Comparison of ENCODE assay signal across 8 mouse cellular contexts in genomic region chr6:117916737-117917426, GRCm38 (mm10). TPM values are rescaled to one million over a fixed set of nuclear protein-coding genes. Genes with fewer than 3 reads are reported as not detected.
DNase-seq lines count a peak whose midpoint lies in the region; ATAC-seq and TF ChIP-seq lines count a peak whose summit lies in the region.

No protein-coding gene starts in this region.

- H3K27me3 ChIP-seq in hindbrain, postnatal 0 days (ENCODE audit: insufficient read depth, low read length): no peaks in the 10 kb centered on the region
- no peaks in the 10 kb centered on the region for H3K27me3 ChIP-seq in limb, embryonic 10.5 days (ENCODE audit: low read depth, poor library complexity, severe bottlenecking)
- no peaks in the 10 kb centered on the region for H3K27me3 ChIP-seq in midbrain, embryonic 11.5 days (ENCODE audit: control insufficient read depth, insufficient read depth, low read length)

- no peaks in the 10 kb centered on the region; the same call in 1 of the 2 replicates for H3K4me1 ChIP-seq in cortical plate, adult 2 months (ENCODE audit: control insufficient read depth, insufficient read depth, low read length)
- H3K4me1 ChIP-seq in hindbrain, postnatal 0 days (ENCODE audit: insufficient read depth, low read length): peaks cover 4% of the 10 kb centered on the region; the same call in 1 of the 2 replicates
- peaks cover 35% of the 10 kb centered on the region for H3K4me1 ChIP-seq in limb, embryonic 10.5 days
- H3K4me1 ChIP-seq in midbrain, embryonic 11.5 days (ENCODE audit: control insufficient read depth, insufficient read depth, low read length): peaks cover 27% of the 10 kb centered on the region

- H3K4me3 ChIP-seq in cortical plate, adult 2 months (ENCODE audit: insufficient read depth, low read length): peak overlapping the region; percentile 84
- peak overlapping the region; percentile 62 for H3K4me3 ChIP-seq in hindbrain, postnatal 0 days (ENCODE audit: low read length)
- H3K4me3 ChIP-seq in limb, embryonic 10.5 days: peak overlapping the region; percentile 62
- peak overlapping the region; percentile 56 for H3K4me3 ChIP-seq in midbrain, embryonic 11.5 days (ENCODE audit: low read depth, low read length)

- H3K4me2 ChIP-seq in hindbrain, postnatal 0 days (ENCODE audit: low read depth, low read length): peak overlapping the region; percentile 82
- H3K4me2 ChIP-seq in midbrain, embryonic 11.5 days: peak overlapping the region; percentile 86

- H3K9me3 ChIP-seq in hindbrain, postnatal 0 days (ENCODE audit: low read length): no peaks in the 10 kb centered on the region
- no peaks in the 10 kb centered on the region for H3K9me3 ChIP-seq in limb, embryonic 10.5 days (replicated peaks)
- no peaks in the 10 kb centered on the region for H3K9me3 ChIP-seq in midbrain, embryonic 11.5 days (ENCODE audit: control insufficient read depth, low read length)

- peak overlapping the region; percentile 88 for H3K27ac ChIP-seq in cortical plate, adult 2 months (ENCODE audit: insufficient read depth, low read length)
- peak overlapping the region; percentile 79 for H3K27ac ChIP-seq in hindbrain, postnatal 0 days
- peak overlapping the region; percentile 96 for H3K27ac ChIP-seq in limb, embryonic 10.5 days
- H3K27ac ChIP-seq in midbrain, embryonic 11.5 days (ENCODE audit: low read depth, low read length): peak overlapping the region; percentile 63

- DNase-seq in adrenal gland, adult 18-20 months (ENCODE audit: low spot score in 2 of 2): peak; percentile 71 to 74
- peak; percentile 51 to 61 for DNase-seq in gastrocnemius, adult 8-10 months (ENCODE audit: low spot score in 2 of 2)
- DNase-seq in hindbrain, postnatal 0 days (ENCODE audit: low spot score): peak; percentile 73
- DNase-seq in limb, embryonic 10.5 days (ENCODE audit: low spot score): peak; percentile 91
- DNase-seq in midbrain, embryonic 11.5 days (ENCODE audit: low spot score, missing footprints): peak; percentile 98
- peak; percentile 56 for DNase-seq in right cerebral cortex, postnatal 4 days
- peak; percentile 76 to 79 for DNase-seq in urinary bladder, postnatal 4 days (ENCODE audit: low spot score in 2 of 2)

- H3K36me3 ChIP-seq in hindbrain, postnatal 0 days (ENCODE audit: insufficient read depth, low read length): no peaks in the 10 kb centered on the region
- peaks cover 39% of the 10 kb centered on the region for H3K36me3 ChIP-seq in limb, embryonic 10.5 days
- no peaks in the 10 kb centered on the region; the same call in 1 of the 2 replicates for H3K36me3 ChIP-seq in midbrain, embryonic 11.5 days (ENCODE audit: control insufficient read depth, insufficient read depth, low read length)

- H3K9ac ChIP-seq in hindbrain, postnatal 0 days (replicated peaks; ENCODE audit: low read length): peak overlapping the region; percentile 52
- peak overlapping the region; percentile 71 for H3K9ac ChIP-seq in midbrain, embryonic 11.5 days (ENCODE audit: low read length)

- TF ChIP-seq POLR2A in cortical plate, adult 2 months (IDR thresholded peaks at IDR 0.05; ENCODE audit: extremely low read depth, insufficient read depth, low read length): no peak

- under 1% methylated on average over 60 of the region's 62 CpGs for WGBS in hindbrain, postnatal 0 days
- under 1% methylated on average over 62 of the region's 62 CpGs for WGBS in limb, embryonic 10.5 days
- WGBS in midbrain, embryonic 11.5 days: under 1% methylated on average over 62 of the region's 62 CpGs

- no peak for TF ChIP-seq CTCF in cortical plate, adult 2 months (IDR thresholded peaks at IDR 0.05; ENCODE audit: extremely low read depth, insufficient read depth, low read length)
- TF ChIP-seq CTCF in hindbrain, postnatal 0 days (IDR thresholded peaks at IDR 0.05; ENCODE audit: low read depth): no peak

- peak; percentile 89 for ATAC-seq in hindbrain, postnatal 0 days
- peak; percentile 95 for ATAC-seq in midbrain, embryonic 11.5 days (ENCODE audit: low FRiP score)

RNA-seq across cellular contexts. Expression of gene Hnrnpf, which starts 16.8 kb away (rescaled TPM):
- 100 to 1,000 TPM; 317 to 377 TPM for total RNA-seq in adrenal gland, adult 18-20 months (2021)
- 101 and 111 TPM in 2 replicates for polyA plus RNA-seq in cortical plate, adult 2 months (2012; rRNA removed)
- total RNA-seq in gastrocnemius, adult 8-10 months (2022): 100 to 1,000 TPM in 1 of 4 experiments, 10 to 100 TPM in 3; 85.6 to 104 (median 94.2) TPM
- total RNA-seq in hindbrain, postnatal 0 days (2014; rRNA removed): 152 and 160 TPM in 2 replicates
- polyA plus RNA-seq in hindbrain, postnatal 0 days (2015; fragmentation: Nextera tagmentation; extraction: Ambion mirVana): 230 and 234 TPM in 2 replicates
- polyA plus RNA-seq in limb, embryonic 10.5 days (2016; fragmentation: Nextera tagmentation; extraction: Ambion mirVana): 907 and 916 TPM in 2 replicates
- polyA plus RNA-seq in midbrain, embryonic 11.5 days (2014; fragmentation: Nextera tagmentation; extraction: Ambion mirVana): 723 and 735 TPM in 2 replicates

RNA-seq across cellular contexts. Expression of gene Fxyd4, which starts 20.6 kb away (rescaled TPM):
- not detected for total RNA-seq in adrenal gland, adult 18-20 months (2021)
- polyA plus RNA-seq in cortical plate, adult 2 months (2012; rRNA removed): 0.17 TPM in 1 of 2 replicates, not detected in the other
- not detected for total RNA-seq in gastrocnemius, adult 8-10 months (2022)
- not detected in 2 replicates for total RNA-seq in hindbrain, postnatal 0 days (2014; rRNA removed)
- polyA plus RNA-seq in hindbrain, postnatal 0 days (2015; fragmentation: Nextera tagmentation; extraction: Ambion mirVana): 0.91 and 1.1 TPM in 2 replicates
- polyA plus RNA-seq in limb, embryonic 10.5 days (2016; fragmentation: Nextera tagmentation; extraction: Ambion mirVana): 3.4 and 3.6 TPM in 2 replicates
- 1.4 and 2.1 TPM in 2 replicates for polyA plus RNA-seq in midbrain, embryonic 11.5 days (2014; fragmentation: Nextera tagmentation; extraction: Ambion mirVana)

RNA-seq across cellular contexts. Expression of gene Zfp239, which starts 55.0 kb away (rescaled TPM):
- 1 to 10 TPM; 2.6 to 3.0 TPM for total RNA-seq in adrenal gland, adult 18-20 months (2021)
- 34.0 and 34.5 TPM in 2 replicates for polyA plus RNA-seq in cortical plate, adult 2 months (2012; rRNA removed)
- total RNA-seq in gastrocnemius, adult 8-10 months (2022): 1 to 10 TPM; 1.1 to 2.7 (median 1.9) TPM
- total RNA-seq in hindbrain, postnatal 0 days (2014; rRNA removed): 19.6 and 22.1 TPM in 2 replicates
- 13.6 and 14.6 TPM in 2 replicates for polyA plus RNA-seq in hindbrain, postnatal 0 days (2015; fragmentation: Nextera tagmentation; extraction: Ambion mirVana)
- polyA plus RNA-seq in limb, embryonic 10.5 days (2016; fragmentation: Nextera tagmentation; extraction: Ambion mirVana): 14.6 and 17.3 TPM in 2 replicates
- 11.8 and 12.5 TPM in 2 replicates for polyA plus RNA-seq in midbrain, embryonic 11.5 days (2014; fragmentation: Nextera tagmentation; extraction: Ambion mirVana)

Comparison
In these comparisons a context has a peak if more than half of its experiments do, and no peak if none do; other contexts are left out.
1. Peak in every context shown above with its lines: DNase-seq, ATAC-seq, H3K4me3 ChIP-seq and H3K27ac ChIP-seq.